Mouse (Mus musculus): ENCODE results near the gene Eif1. TPM values are rescaled to one million over a fixed set of nuclear protein-coding genes. Genes with fewer than 3 reads are reported as not detected.
"Not testable (repeated sequence)": the region's sequence is repeated elsewhere in the genome, so short reads cannot be mapped to it uniquely, and the experiment has no call there.

Eif1 gene
- total RNA-seq, 2 experiments from 2014 or later, result 739 to 776 TPM

- no peak for DNase-seq (ENCODE audit: low spot score in 2 of 2)
These were observed 24.6 kb downstream of the Eif1 start for GRCm38 (mm10) chr11:100344269-100344668.

- peak; percentile 49 to 58 for DNase-seq (ENCODE audit: low spot score in 2 of 2)
These were observed 32.6 kb downstream of the Eif1 start for GRCm38 (mm10) chr11:100352076-100352857.

- peak; percentile 54 to 62 for DNase-seq (ENCODE audit: low spot score in 2 of 2)
These were observed 35.7 kb downstream of the Eif1 start for GRCm38 (mm10) chr11:100355151-100355951.

GRCm38 (mm10) chr11:100355972-100356818 lies 36.5 kb downstream of the Eif1 start, which contains the start of gene Hap1:
Gene Hap1 (minus strand): TSS chr11:100356128.
- DNase-seq (ENCODE audit: low spot score in 2 of 2), result peak; percentile 68 to 83

GRCm38 (mm10) chr11:100356819-100357211 lies 37.1 kb downstream of the Eif1 start:
- no peak for DNase-seq (ENCODE audit: low spot score in 2 of 2)

- no peak for DNase-seq (ENCODE audit: low spot score in 2 of 2)
These were observed 37.7 kb downstream of the Eif1 start for GRCm38 (mm10) chr11:100357408-100357807.

- no peak for DNase-seq (ENCODE audit: low spot score in 2 of 2)
These were observed 40.5 kb downstream of the Eif1 start for GRCm38 (mm10) chr11:100360175-100360574.

- not testable (repeated sequence) for DNase-seq (ENCODE audit: low spot score in 2 of 2)
These were observed 41.4 kb downstream of the Eif1 start for GRCm38 (mm10) chr11:100361059-100361458.

- peak; percentile 58 to 85 for DNase-seq (ENCODE audit: low spot score in 2 of 2)
These were observed 42.7 kb downstream of the Eif1 start for GRCm38 (mm10) chr11:100362209-100362978.

- DNase-seq (ENCODE audit: low spot score in 2 of 2), result peak in 1 of 2 experiments; percentile 72
These were observed 43.4 kb downstream of the Eif1 start for GRCm38 (mm10) chr11:100362979-100363562.

- DNase-seq (ENCODE audit: low spot score in 2 of 2), result no peak
These were observed 49.5 kb downstream of the Eif1 start for GRCm38 (mm10) chr11:100369145-100369544.

GRCm38 (mm10) chr11:100369822-100370221 lies 50.1 kb downstream of the Eif1 start:
- DNase-seq (ENCODE audit: low spot score in 2 of 2), result no peak

Other genes with a start within 250 kb of the Eif1 start
- not detected for gene Krt32, start 231.7 kb upstream of the Eif1 start, total RNA-seq (2021)
- gene Krt35, start 223.6 kb upstream of the Eif1 start, total RNA-seq (2021), result not detected
- gene Krt36, start 214.3 kb upstream of the Eif1 start, total RNA-seq (2021), result not detected
- gene Krt13, start 198.3 kb upstream of the Eif1 start, total RNA-seq (2021), result not detected
- under 1 TPM in 1 of 2 experiments, not detected in 1; 0.51 TPM for gene Krt15, start 184.0 kb upstream of the Eif1 start, total RNA-seq (2021)
- gene Krt19, start 171.2 kb upstream of the Eif1 start, total RNA-seq (2021), result not detected
- gene Krt9, start 126.6 kb upstream of the Eif1 start, total RNA-seq (2021), result 1 to 10 TPM; 3.8 to 4.4 TPM
- gene Krt14, start 112.3 kb upstream of the Eif1 start, total RNA-seq (2021), result not detected
- gene Krt16, start 71.0 kb upstream of the Eif1 start, total RNA-seq (2021), result not detected
- gene Krt17, start 58.9 kb upstream of the Eif1 start, total RNA-seq (2021), result not detected
- gene Krt42, start 50.0 kb upstream of the Eif1 start, total RNA-seq (2021), result not detected
- gene Gast, start 14.5 kb downstream of the Eif1 start, total RNA-seq (2021), result not detected
- gene Hap1, start 36.2 kb downstream of the Eif1 start, total RNA-seq (2021), result 100 to 1,000 TPM; 186 to 208 TPM
- gene Jup, start 77.9 kb downstream of the Eif1 start, total RNA-seq (2021), result 10 to 100 TPM; 31.0 to 35.6 TPM
- 10 to 100 TPM in 1 of 2 experiments, 1 to 10 TPM in 1; 9.8 to 11.2 TPM for gene P3h4, start 95.0 kb downstream of the Eif1 start, total RNA-seq (2021)
- gene Fkbp10, start 95.8 kb downstream of the Eif1 start, total RNA-seq (2021), result 1 to 10 TPM; 5.4 to 5.8 TPM
- 10 to 100 TPM; 48.8 to 53.4 TPM for gene Nt5c3b, start 121.9 kb downstream of the Eif1 start, total RNA-seq (2021)
- gene Klhl10, start 122.0 kb downstream of the Eif1 start, total RNA-seq (2021), result 1 to 10 TPM in 1 of 2 experiments, under 1 TPM in 1; 0.74 to 1.2 TPM
- 100 to 1,000 TPM; 117 to 124 TPM for gene Klhl11, start 152.9 kb downstream of the Eif1 start, total RNA-seq (2021)
- 100 to 1,000 TPM; 118 to 124 TPM for gene Acly, start 208.1 kb downstream of the Eif1 start, total RNA-seq (2021)
- 1 to 10 TPM in 1 of 2 experiments, under 1 TPM in 1; 0.96 to 1.1 TPM for gene Ttc25, start 225.7 kb downstream of the Eif1 start, total RNA-seq (2021)

Data from layer of hippocampus, adult 18-20 months (tissue).